Mouse (Mus musculus) limb, embryonic 14.5 days (tissue): ENCODE measurements at regions not wholly inside any gene's neighbourhood (a gene's known extent, or its start where the extent isn't known, plus 50 kb on each side); places are given as distances from the start of the nearest gene placed in this dataset.
A peak's percentile ranks its signal among the peaks of the same experiment; 100 is the strongest.

Experiments
- ATAC-seq: fragments of 200-750 bp; cut with Nextera tagmentation; 2 replicates; pipeline ENCODE4 v1.8.0; 2017; ENCODE audit warnings: low read depth, moderate number of reproducible peaks, moderate TSS enrichment; ENCODE audit not compliant: low FRiP score
- DNase-seq: peaks from one replicate; pipeline ENCODE4 v3.0.0-alpha.2; 2015; ENCODE audit warnings: low spot score
- H3K27ac ChIP-seq: fragments of 300-500 bp; sonication (generic); replicated peaks from 2 replicates; pipeline ENCODE4 v1.5.1; 2014; ENCODE audit warnings: low read depth, mild to moderate bottlenecking, low read length, moderate library complexity, mixed read lengths
- H3K27me3 ChIP-seq: fragments of 300-500 bp; sonication (generic); 2 replicates; pipeline ENCODE4 v1.6.1; 2014; ENCODE audit warnings: low read length, mixed read lengths; ENCODE audit not compliant: control insufficient read depth, insufficient read depth
- H3K36me3 ChIP-seq: fragments of 300-500 bp; sonication (generic); 2 replicates; pipeline ENCODE4 v1.6.1; 2014; ENCODE audit warnings: mild to moderate bottlenecking, low read length, moderate library complexity, mixed read lengths; ENCODE audit not compliant: control insufficient read depth, insufficient read depth
- H3K4me1 ChIP-seq: fragments of 300-500 bp; sonication (generic); 2 replicates; pipeline ENCODE4 v1.6.1; 2014; ENCODE audit warnings: antibody characterized with exemption, low read length, mixed read lengths; ENCODE audit not compliant: control insufficient read depth, insufficient read depth
- H3K4me2 ChIP-seq: fragments of 300-500 bp; sonication (generic); replicated peaks from 2 replicates; pipeline ENCODE4 v1.6.1; 2014; ENCODE audit warnings: low read depth, mild to moderate bottlenecking, low read length, moderate library complexity; ENCODE audit not compliant: severe bottlenecking
- H3K4me3 ChIP-seq: fragments of 300-500 bp; sonication (generic); replicated peaks from 2 replicates; pipeline ENCODE4 v1.5.1; 2014; ENCODE audit warnings: low read length
- H3K9ac ChIP-seq: fragments of 300-500 bp; sonication (generic); 2 replicates; pipeline ENCODE4 v1.6.1; 2014; ENCODE audit warnings: mild to moderate bottlenecking, low read depth, low read length, moderate library complexity; ENCODE audit not compliant: severe bottlenecking
- H3K9me3 ChIP-seq: fragments of 300-500 bp; sonication (generic); 2 replicates; pipeline ENCODE4 v1.6.1; 2016; ENCODE audit warnings: low read length; ENCODE audit not compliant: control insufficient read depth
- POLR2A ChIP-seq: fragments of 200-500 bp; IDR thresholded peaks from 2 replicates; pipeline ENCODE4 v1.8.0; 2012; ENCODE audit warnings: inconsistent platforms, mild to moderate bottlenecking, moderate library complexity, borderline replicate concordance; ENCODE audit not compliant: insufficient read depth, insufficient read length; ENCODE audit errors: extremely low read depth
- WGBS: fragments of 180-500 bp; shearing (Covaris S2); extraction: QIAGEN DNeasy Blood & Tissue Kit; methylation state at CpG from one replicate; pipeline ENCODE4 v1.1.7; 2014; 5-methylcytosine and 5-hydroxymethylcytosine counted together

DNA sequence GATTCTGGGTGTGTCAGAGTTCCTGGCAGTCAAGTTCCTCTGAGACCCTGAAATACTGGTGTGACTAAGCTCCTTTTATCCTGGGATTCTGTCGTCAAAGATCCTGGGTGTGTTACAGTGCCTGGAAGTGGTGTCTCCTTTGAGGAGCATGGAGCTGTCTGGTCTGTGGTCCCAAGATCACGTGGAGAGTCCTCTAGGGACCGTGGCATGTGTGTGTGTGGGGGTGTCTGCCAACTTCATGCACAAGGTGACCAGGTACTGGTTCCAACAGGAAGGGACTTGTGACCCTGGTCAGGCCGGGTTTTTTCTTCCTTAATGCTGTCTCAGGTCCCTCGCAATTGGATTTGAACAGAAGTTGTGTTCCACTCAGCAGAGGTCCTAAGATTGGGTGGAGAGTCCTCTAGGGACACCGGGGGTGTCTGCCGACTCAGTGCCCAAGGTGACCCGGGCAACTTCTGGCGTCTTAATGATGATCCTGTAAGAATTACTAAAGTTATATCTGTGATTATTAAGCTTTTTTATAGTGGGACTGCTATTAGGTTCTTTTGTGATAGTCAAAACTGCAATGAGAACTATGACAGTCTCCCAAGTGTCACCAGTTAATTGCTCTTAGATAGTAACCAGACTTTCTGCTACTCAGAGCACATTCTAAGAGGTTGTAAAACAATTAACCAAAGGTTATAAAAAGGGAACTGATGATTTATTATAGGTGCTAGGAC, 186.6 kb upstream of the Igsf10 start:
- 54% methylated on average over 9 of the region's 9 CpGs for WGBS
- Histone ChIP-seq H3K36me3 (no peaks in the 10 kb centered on the region), H3K4me1 (no peaks in the 10 kb centered on the region), H3K27me3 (no peaks in the 10 kb centered on the region), H3K4me3 (no peak overlapping the region), H3K9me3 (no peaks in the 10 kb centered on the region), H3K4me2 (no peak overlapping the region), H3K9ac (no peak overlapping the region), H3K27ac (no peak overlapping the region)
- no peak for ATAC-seq
- no peak for TF ChIP-seq POLR2A
- DNase-seq, result no peak

- no peaks in the 10 kb centered on the region for H3K27me3 ChIP-seq
- no peak overlapping the region for H3K4me2 ChIP-seq
- no peak overlapping the region for H3K27ac ChIP-seq
- no peaks in the 10 kb centered on the region for H3K4me1 ChIP-seq
- H3K9me3 ChIP-seq, result no peaks in the 10 kb centered on the region
- 76% methylated on average over 1 of the region's 1 CpGs for WGBS
- ATAC-seq, result no peak
- DNase-seq, result no peak
- no peaks in the 10 kb centered on the region for H3K36me3 ChIP-seq
- TF ChIP-seq POLR2A, result no peak
- no peak overlapping the region for H3K9ac ChIP-seq
- H3K4me3 ChIP-seq, result no peak overlapping the region
Observed at GRCm38 (mm10) chr3:59520766-59521165, 176.6 kb upstream of the Igsf10 start.

GRCm38 (mm10) chr3:59478095-59478494, 133.9 kb upstream of the Igsf10 start:
- 32% methylated on average over 5 of the region's 5 CpGs for WGBS
- ATAC-seq (no peak), DNase-seq (no peak)
- Histone ChIP-seq H3K36me3 (no peaks in the 10 kb centered on the region), H3K27me3 (no peaks in the 10 kb centered on the region), H3K4me1 (no peaks in the 10 kb centered on the region), H3K9ac (no peak overlapping the region), H3K4me3 (no peak overlapping the region), H3K4me2 (no peak overlapping the region), H3K27ac (no peak overlapping the region), H3K9me3 (no peaks in the 10 kb centered on the region)
- TF ChIP-seq POLR2A, result no peak

GRCm38 (mm10) chr3:59477441-59478061, 133.4 kb upstream of the Igsf10 start:
- TF ChIP-seq POLR2A, result no peak
- Histone ChIP-seq H3K27me3 (no peaks in the 10 kb centered on the region), H3K36me3 (no peaks in the 10 kb centered on the region), H3K9me3 (no peaks in the 10 kb centered on the region), H3K4me1 (no peaks in the 10 kb centered on the region), H3K27ac (no peak overlapping the region), H3K4me3 (no peak overlapping the region), H3K4me2 (no peak overlapping the region), H3K9ac (no peak overlapping the region)
- DNase-seq, result no peak
- ATAC-seq, result no peak
- 52% methylated on average over 6 of the region's 6 CpGs for WGBS

DNA sequence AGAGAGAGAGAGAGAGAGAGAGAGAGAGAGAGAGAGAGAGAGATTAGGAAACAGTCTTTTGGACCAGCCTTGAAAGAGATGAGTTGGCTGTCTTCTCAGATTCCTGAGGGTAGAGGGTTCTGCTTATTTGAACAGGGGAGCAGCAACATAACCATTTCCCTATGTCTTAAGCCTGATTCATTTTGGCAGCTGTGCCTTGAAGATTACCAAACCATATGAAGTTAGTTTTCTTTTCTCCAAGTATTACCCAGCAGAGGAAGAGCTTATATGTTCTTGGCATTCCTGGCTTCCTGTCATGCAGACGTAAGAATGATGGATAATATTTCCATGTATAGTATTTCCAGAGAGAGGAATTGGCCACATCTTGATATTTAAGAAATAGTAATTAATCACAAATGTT, 124.8 kb upstream of the Igsf10 start:
- ATAC-seq, result peak; percentile 44; the same call in 1 of the 2 replicates
- Histone ChIP-seq H3K9ac (no peak overlapping the region), H3K4me1 (no peaks in the 10 kb centered on the region), H3K4me2 (no peak overlapping the region), H3K36me3 (no peaks in the 10 kb centered on the region), H3K27ac (no peak overlapping the region), H3K9me3 (no peaks in the 10 kb centered on the region), H3K27me3 (no peaks in the 10 kb centered on the region), H3K4me3 (no peak overlapping the region)
- TF ChIP-seq POLR2A, result no peak
- peak; percentile 76 for DNase-seq
- WGBS, result 29% methylated on average over 1 of the region's 1 CpGs
